Mouse (Mus musculus): Measurements from ENCODE around the gene Cd96. TPM values are rescaled to one million over a fixed set of nuclear protein-coding genes. Genes with fewer than 3 reads are reported as not detected.

The Cd96 gene
- total and polyA plus RNA-seq, 3 experiments, result not detected

GRCm38 (mm10) chr16:46092935-46093334 is 27.1 kb downstream of the Cd96 start:
- no peaks in the 10 kb centered on the region for H3K9me3 ChIP-seq (replicated peaks; ENCODE audit: insufficient read depth, low read length)
- no peak overlapping the region for H3K9ac ChIP-seq (ENCODE audit: control insufficient read depth, low read depth, low read length, poor library complexity, severe bottlenecking)
- H3K79me2 ChIP-seq (ENCODE audit: control insufficient read depth, insufficient read depth, low read length, poor library complexity), result no peaks in the 10 kb centered on the region
- no peaks in the 10 kb centered on the region for H3K36me3 ChIP-seq (ENCODE audit: control insufficient read depth in 1 of 2, insufficient read depth in 2 of 2, low read length in 2 of 2)
- H3K27ac ChIP-seq (ENCODE audit: control insufficient read depth, low read depth, low read length), result no peak overlapping the region
- H3K4me3 ChIP-seq (ENCODE audit: control insufficient read depth in 1 of 2, insufficient read depth in 1 of 2, low read depth in 2 of 2, low read length in 2 of 2), result no peak overlapping the region
- TF ChIP-seq EP300 (IDR thresholded peaks at IDR 0.05; ENCODE audit: low read depth in 1 of 2, low read length in 2 of 2) (no peak), GATA1 (IDR thresholded peaks at IDR 0.05; ENCODE audit: low read depth, low read length) (no peak), ETS1 (IDR thresholded peaks at IDR 0.05; ENCODE audit: low read depth, low read length) (no peak), CHD1 (IDR thresholded peaks at IDR 0.05; ENCODE audit: low read depth, low read length) (no peak), RAD21 (IDR thresholded peaks at IDR 0.05; ENCODE audit: low read depth, low read length) (no peak), ZMIZ1 (IDR thresholded peaks at IDR 0.05; ENCODE audit: low read depth, low read length) (no peak), ZKSCAN1 (IDR thresholded peaks at IDR 0.05; ENCODE audit: low read depth, low read length) (no peak), ZNF384 (IDR thresholded peaks at IDR 0.05; ENCODE audit: low read depth, low read length) (no peak), USF2 (IDR thresholded peaks at IDR 0.05; ENCODE audit: borderline replicate concordance in 1 of 2, insufficient read depth in 1 of 2, low read depth in 1 of 2, low read length in 2 of 2) (no peak), POLR2A (IDR thresholded peaks at IDR 0.05; ENCODE audit: control insufficient read depth in 1 of 2, insufficient read depth in 1 of 2, low read depth in 1 of 2, low read length in 2 of 2, poor library complexity in 1 of 2) (no peak), MYB (IDR thresholded peaks at IDR 0.05; ENCODE audit: low read depth, low read length) (no peak), BHLHE40 (IDR thresholded peaks at IDR 0.05; ENCODE audit: borderline replicate concordance, low read depth, low read length) (no peak), POLR2AphosphoS5 (IDR thresholded peaks at IDR 0.05; ENCODE audit: borderline replicate concordance, low read depth, low read length) (no peak), MXI1 (IDR thresholded peaks at IDR 0.05; ENCODE audit: low read depth, low read length) (no peak), TAL1 (IDR thresholded peaks at IDR 0.05; ENCODE audit: low read length) (no peak), SIN3A (IDR thresholded peaks at IDR 0.05; ENCODE audit: low read length) (no peak)
- H3K4me1 ChIP-seq (ENCODE audit: control insufficient read depth in 1 of 2, insufficient read depth in 2 of 2, low read length in 2 of 2), result no peaks in the 10 kb centered on the region
- no peak for DNase-seq (ENCODE audit: low read depth, low spot score)
- H3K27me3 ChIP-seq (ENCODE audit: control insufficient read depth in 1 of 2, insufficient read depth in 2 of 2, low read length in 2 of 2), result no peaks in the 10 kb centered on the region

DNA sequence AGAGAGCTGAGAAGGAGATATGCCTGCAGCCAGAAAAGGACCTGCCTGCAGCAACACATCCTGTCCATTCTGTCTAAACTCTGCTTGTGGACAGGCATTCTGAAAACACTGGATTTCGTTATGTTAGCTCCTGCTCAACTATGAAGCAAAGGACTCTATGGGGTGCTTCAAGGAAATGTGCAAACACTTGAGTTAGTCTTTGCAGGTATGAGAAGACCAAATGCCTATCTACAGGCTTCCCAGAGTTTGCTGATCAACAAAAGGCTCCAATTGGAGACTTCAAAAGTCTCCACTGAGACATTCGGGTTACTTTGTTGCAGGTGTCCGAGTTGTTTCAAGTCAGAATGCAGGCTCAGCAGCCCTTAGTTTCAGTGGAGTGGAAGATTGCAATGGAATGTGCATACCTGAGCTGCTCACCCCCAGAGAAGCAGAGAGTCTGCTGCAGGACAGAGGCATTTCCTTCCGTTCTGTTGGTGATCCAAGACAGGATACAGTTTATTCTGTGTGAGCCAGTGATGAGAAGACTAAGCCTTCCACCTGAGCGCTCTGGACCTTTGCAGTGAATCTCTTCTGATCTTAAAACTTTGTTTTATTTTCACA is 33.1 kb downstream of the Cd96 start:
- no peaks in the 10 kb centered on the region for H3K79me2 ChIP-seq (ENCODE audit: control insufficient read depth, insufficient read depth, low read length, poor library complexity)
- H3K27me3 ChIP-seq (ENCODE audit: control insufficient read depth in 1 of 2, insufficient read depth in 2 of 2, low read length in 2 of 2), result no peaks in the 10 kb centered on the region
- no peaks in the 10 kb centered on the region for H3K4me1 ChIP-seq (ENCODE audit: control insufficient read depth in 1 of 2, insufficient read depth in 2 of 2, low read length in 2 of 2)
- no peaks in the 10 kb centered on the region for H3K36me3 ChIP-seq (ENCODE audit: control insufficient read depth in 1 of 2, insufficient read depth in 2 of 2, low read length in 2 of 2)
- H3K27ac ChIP-seq (ENCODE audit: control insufficient read depth, low read depth, low read length), result no peak overlapping the region
- H3K9me3 ChIP-seq (replicated peaks; ENCODE audit: insufficient read depth, low read length), result no peaks in the 10 kb centered on the region
- TF ChIP-seq CTCF (IDR thresholded peaks at IDR 0.05 in 2 of 3, conservative IDR thresholded peaks at IDR 0.05 in 1 of 3; ENCODE audit: control insufficient read depth in 1 of 3, insufficient read depth in 1 of 3, low read depth in 2 of 3, low read length in 3 of 3, poor library complexity in 1 of 3, severe bottlenecking in 1 of 3) (no peak), ELF1 (IDR thresholded peaks at IDR 0.05; ENCODE audit: low read depth, low read length) (no peak), ZC3H11A (IDR thresholded peaks at IDR 0.05; ENCODE audit: low read depth, low read length) (no peak), MAFK (IDR thresholded peaks at IDR 0.05; ENCODE audit: borderline replicate concordance, low read depth, low read length) (no peak), BHLHE40 (IDR thresholded peaks at IDR 0.05; ENCODE audit: borderline replicate concordance, low read depth, low read length) (no peak), MAZ (IDR thresholded peaks at IDR 0.05; ENCODE audit: low read depth, low read length) (no peak), RCOR1 (IDR thresholded peaks at IDR 0.05; ENCODE audit: low read depth, low read length) (no peak), NRF1 (IDR thresholded peaks at IDR 0.05; ENCODE audit: insufficient read depth, low read depth, low read length, poor library complexity, severe bottlenecking) (no peak), ZMIZ1 (IDR thresholded peaks at IDR 0.05; ENCODE audit: low read depth, low read length) (no peak), USF2 (IDR thresholded peaks at IDR 0.05; ENCODE audit: borderline replicate concordance in 1 of 2, insufficient read depth in 1 of 2, low read depth in 1 of 2, low read length in 2 of 2) (no peak), KAT2A (conservative IDR thresholded peaks at IDR 0.05; ENCODE audit: low read depth, low read length) (no peak), MXI1 (IDR thresholded peaks at IDR 0.05; ENCODE audit: low read depth, low read length) (no peak), E2F4 (IDR thresholded peaks at IDR 0.05; ENCODE audit: borderline replicate concordance, low read depth, low read length) (no peak), JUND (IDR thresholded peaks at IDR 0.05; ENCODE audit: low read depth, low read length) (no peak)
- no peak overlapping the region for H3K9ac ChIP-seq (ENCODE audit: control insufficient read depth, low read depth, low read length, poor library complexity, severe bottlenecking)
- no peak for DNase-seq (ENCODE audit: low read depth, low spot score)
- no peak overlapping the region for H3K4me3 ChIP-seq (ENCODE audit: control insufficient read depth in 1 of 2, insufficient read depth in 1 of 2, low read depth in 2 of 2, low read length in 2 of 2)

Measured in MEL (cell line).